Mouse (Mus musculus) spleen, adult 2 months (tissue): ENCODE data around the gene Smug1. TPM values are rescaled to one million over a fixed set of nuclear protein-coding genes. Genes with fewer than 3 reads are reported as not detected.

Source experiments
- DNase-seq, 2 experiments: peaks; one replicate each; pipeline versions ENCODE4 v3.0.0 to v3.0.0-alpha.2; 2012 to 2021; ENCODE audit warnings: low spot score in 2 of 2, low read depth in 1 of 2
- H3K27ac ChIP-seq: fragments of 200-500 bp; 2 replicates; pipeline ENCODE4 v1.5.1; 2012; ENCODE audit warnings: low read length, inconsistent platforms; ENCODE audit not compliant: insufficient read depth
- H3K27me3 ChIP-seq: fragments of 200-500 bp; 2 replicates; pipeline ENCODE4 v1.6.1; 2012; ENCODE audit warnings: mild to moderate bottlenecking, moderate library complexity, low read length, inconsistent platforms; ENCODE audit not compliant: control insufficient read depth, insufficient read depth
- H3K36me3 ChIP-seq: fragments of 200-500 bp; 2 replicates; pipeline ENCODE4 v1.6.1; 2012; ENCODE audit warnings: mild to moderate bottlenecking, low read length, inconsistent platforms; ENCODE audit not compliant: control insufficient read depth, insufficient read depth
- H3K4me1 ChIP-seq: fragments of 200-500 bp; 2 replicates; pipeline ENCODE4 v1.6.1; 2011; ENCODE audit warnings: inconsistent platforms; ENCODE audit not compliant: control insufficient read depth, insufficient read depth, insufficient read length
- H3K4me3 ChIP-seq: fragments of 200-500 bp; 2 replicates; pipeline ENCODE4 v1.5.1; 2011; ENCODE audit warnings: mild to moderate bottlenecking, inconsistent platforms; ENCODE audit not compliant: insufficient read depth, insufficient read length; ENCODE audit errors: extremely low read depth
- CTCF ChIP-seq: fragments of 200-500 bp; IDR thresholded peaks from 2 replicates; pipeline ENCODE4 v1.5.1; 2011; ENCODE audit warnings: mild to moderate bottlenecking, inconsistent platforms; ENCODE audit not compliant: insufficient read depth, insufficient read length, insufficient replicate concordance; ENCODE audit errors: extremely low read depth
- POLR2A ChIP-seq: fragments of 200-500 bp; IDR thresholded peaks from 2 replicates; pipeline ENCODE4 v1.6.1; 2011; ENCODE audit warnings: low read depth, low read length, inconsistent platforms
- WGBS: fragments of 180-500 bp; shearing (Covaris S2); methylation state at CpG from one replicate; pipeline ENCODE4 v1.1.7; 2018; 5-methylcytosine and 5-hydroxymethylcytosine counted together
- polyA plus RNA-seq: library from polyadenylated mRNA; depleted of rRNA; stranded (reverse); fragments of >200 nt; gene quantifications from 2 replicates; pipeline ENCODE4 v1.2.3, GENCODE M21; 2012

The Smug1 gene
- polyA plus RNA-seq, 1 experiment: 10.6 TPM

DNA sequence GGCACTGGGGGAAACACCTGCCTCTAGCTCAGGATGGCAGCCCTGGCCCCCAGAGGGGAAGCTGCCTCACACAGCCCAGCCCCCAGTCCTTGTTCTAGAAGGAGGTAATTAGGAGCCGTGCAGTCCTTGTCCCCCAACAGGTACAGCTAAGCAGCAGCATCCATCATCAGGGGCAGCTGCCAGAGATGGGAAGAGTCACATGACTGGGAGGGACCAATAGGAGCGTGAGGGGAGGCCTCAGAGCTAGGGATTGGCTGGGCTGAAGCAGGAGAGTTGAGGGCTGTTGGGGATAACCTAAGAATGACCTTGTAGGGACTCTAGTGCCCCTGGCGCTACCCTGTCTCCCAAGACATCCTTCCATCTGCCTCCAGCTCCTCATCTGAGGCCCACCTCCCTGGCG lies 33.1 kb downstream of the Smug1 start:
- WGBS: 26% methylated on average over 4 of the region's 4 CpGs
- H3K4me1 ChIP-seq: peaks cover 15% of the 10 kb centered on the region; the same call in 1 of the 2 replicates
- no peak overlapping the region for H3K4me3 ChIP-seq
- DNase-seq: no peak
- H3K27me3 ChIP-seq: no peaks in the 10 kb centered on the region
- H3K36me3 ChIP-seq: no peaks in the 10 kb centered on the region
- H3K27ac ChIP-seq: no peak overlapping the region
- TF ChIP-seq POLR2A: no peak
- no peak for TF ChIP-seq CTCF

DNA sequence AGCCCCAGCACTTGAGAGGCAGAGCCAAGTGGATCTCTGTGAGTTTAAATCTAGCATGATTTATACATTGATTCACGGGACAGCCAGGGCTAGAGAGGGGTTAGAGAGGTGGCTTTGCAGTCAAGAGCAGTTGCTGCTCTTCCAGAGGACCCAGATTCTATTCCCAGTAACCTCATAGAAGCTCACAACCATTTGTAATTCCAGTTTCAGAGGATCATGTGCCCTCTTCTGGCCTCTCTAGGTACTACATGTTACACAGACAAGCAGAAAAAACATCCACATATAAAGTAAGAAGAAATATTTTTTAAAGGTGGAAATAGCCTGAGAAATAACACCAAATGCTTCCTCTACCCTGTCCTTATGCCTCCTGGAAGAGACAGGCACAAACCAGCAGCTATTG lies 36.2 kb downstream of the Smug1 start:
- peak; percentile 2 to 22 for DNase-seq
- no peak overlapping the region for H3K27ac ChIP-seq
- no peak overlapping the region for H3K4me3 ChIP-seq
- no peaks in the 10 kb centered on the region for H3K36me3 ChIP-seq
- WGBS: 78% methylated on average over 1 of the region's 1 CpGs
- H3K27me3 ChIP-seq: no peaks in the 10 kb centered on the region
- TF ChIP-seq CTCF (no peak), POLR2A (no peak)
- H3K4me1 ChIP-seq: peaks cover 14% of the 10 kb centered on the region; the same call in 1 of the 2 replicates

DNA sequence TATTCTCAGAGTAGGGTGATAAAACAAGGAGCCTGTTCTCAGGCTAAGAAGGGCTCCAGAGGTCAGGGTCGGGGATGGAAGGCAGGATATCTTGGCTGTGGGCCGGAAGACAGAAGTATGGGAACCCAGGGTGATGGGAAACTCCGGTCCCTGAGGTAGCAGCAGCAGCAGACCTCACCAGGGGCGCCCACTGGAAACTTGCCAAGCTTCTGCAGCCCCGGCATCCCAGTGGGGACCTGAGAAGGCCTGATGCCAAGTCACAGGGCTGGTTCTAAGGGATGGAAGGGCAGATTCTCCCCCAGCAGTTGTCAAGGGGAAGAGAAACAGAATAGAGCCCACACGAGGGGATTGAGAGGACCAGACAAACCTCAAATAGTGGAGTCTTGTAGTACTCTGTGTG lies 37.6 kb downstream of the Smug1 start:
- H3K4me1 ChIP-seq: peaks cover 2% of the 10 kb centered on the region; the same call in 1 of the 2 replicates
- no peaks in the 10 kb centered on the region for H3K27me3 ChIP-seq
- H3K36me3 ChIP-seq: no peaks in the 10 kb centered on the region
- H3K4me3 ChIP-seq: no peak overlapping the region
- H3K27ac ChIP-seq: no peak overlapping the region
- no peak for TF ChIP-seq CTCF
- no peak for TF ChIP-seq POLR2A
- 57% methylated on average over 6 of the region's 6 CpGs for WGBS
- no peak for DNase-seq

DNA sequence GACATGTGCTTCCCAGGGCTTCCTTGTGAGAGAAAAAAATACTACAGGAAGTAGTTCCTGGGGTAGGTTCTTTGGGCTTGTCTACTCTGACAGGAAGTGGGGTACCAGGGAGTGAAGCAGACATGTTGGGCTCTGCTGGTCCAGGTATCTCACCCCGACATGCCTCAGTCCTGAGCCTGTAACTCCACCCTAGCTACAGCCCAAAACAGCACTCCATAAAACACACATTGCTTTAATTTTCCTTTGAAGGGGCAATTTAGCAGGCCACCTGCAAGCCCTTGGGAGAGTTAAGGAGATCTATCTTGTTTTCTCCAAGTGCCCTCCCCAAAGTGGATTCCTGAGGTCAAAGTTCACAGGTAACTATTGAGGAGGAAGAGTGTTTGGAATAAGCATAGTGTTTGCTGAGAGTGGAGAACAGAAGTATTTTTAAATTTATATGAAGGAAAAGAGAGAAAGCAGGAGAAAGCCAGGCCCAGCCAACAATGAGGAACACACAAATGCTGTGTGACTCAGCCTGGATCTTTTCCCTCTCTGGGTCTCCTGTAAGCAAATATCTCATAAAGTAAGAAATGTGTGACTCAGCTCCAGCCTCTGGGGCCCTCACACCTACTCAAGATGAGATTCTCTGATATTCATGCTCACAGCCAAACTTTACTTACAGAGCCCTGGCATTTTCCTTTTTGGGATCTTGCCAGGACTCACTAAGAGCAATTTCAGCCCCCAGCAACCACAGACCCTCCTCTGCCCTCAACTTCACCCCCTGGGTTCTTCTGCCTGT lies 38.6 kb downstream of the Smug1 start:
- Histone ChIP-seq H3K4me1 (no peaks in the 10 kb centered on the region), H3K27ac (no peak overlapping the region), H3K36me3 (no peaks in the 10 kb centered on the region), H3K4me3 (no peak overlapping the region), H3K27me3 (no peaks in the 10 kb centered on the region)
- no peak for TF ChIP-seq CTCF
- TF ChIP-seq POLR2A: no peak
- WGBS: 64% methylated on average over 1 of the region's 1 CpGs
- DNase-seq: no peak

DNA sequence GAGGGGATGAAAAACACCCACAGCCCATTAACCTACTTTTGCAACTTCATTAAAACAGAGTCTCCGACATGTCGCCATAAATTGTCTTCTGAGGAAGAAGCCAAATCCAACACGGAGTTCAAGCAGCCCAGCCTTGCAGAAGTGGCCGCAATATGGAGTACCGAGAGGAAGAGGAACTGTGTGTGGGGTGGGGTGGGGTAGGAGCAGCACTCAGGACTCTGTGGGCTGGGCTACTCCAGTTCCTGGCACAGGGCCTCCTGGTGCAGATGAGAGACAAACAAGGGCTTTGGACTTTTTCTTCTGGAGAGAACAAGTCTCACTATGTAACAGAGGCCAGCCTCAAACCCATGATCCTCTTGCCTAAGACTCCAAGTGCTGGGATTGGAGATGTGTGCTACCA lies 40.9 kb downstream of the Smug1 start:
- no peak for DNase-seq
- Histone ChIP-seq H3K27me3 (0 out of 2 replicates have a peak, but pooled peaks cover 2% of the 10 kb centered on the region), H3K27ac (no peak overlapping the region), H3K4me3 (no peak overlapping the region), H3K36me3 (no peaks in the 10 kb centered on the region), H3K4me1 (no peaks in the 10 kb centered on the region)
- 7% methylated on average over 5 of the region's 5 CpGs for WGBS
- TF ChIP-seq CTCF (no peak), POLR2A (no peak)

DNA sequence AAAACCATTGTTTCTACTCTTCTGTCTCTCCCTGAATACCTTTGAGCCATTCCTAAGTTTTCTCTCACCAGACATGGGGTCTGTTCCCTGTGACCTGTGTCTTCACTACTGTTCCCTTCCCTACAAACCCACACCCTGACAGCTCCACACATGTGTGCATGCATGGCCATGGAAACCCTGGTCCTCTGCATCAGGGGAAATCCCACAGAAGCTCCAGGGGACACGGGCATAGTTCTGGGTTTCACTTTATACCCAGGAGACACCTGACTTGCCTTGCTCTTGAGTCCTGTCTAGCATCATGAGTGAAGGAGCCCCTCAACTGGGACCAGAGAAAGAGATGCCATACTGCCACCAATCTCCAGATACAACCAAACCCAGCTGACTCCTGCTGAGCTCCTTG lies 42.6 kb downstream of the Smug1 start:
- WGBS: 20% methylated on average over 1 of the region's 1 CpGs

DNA sequence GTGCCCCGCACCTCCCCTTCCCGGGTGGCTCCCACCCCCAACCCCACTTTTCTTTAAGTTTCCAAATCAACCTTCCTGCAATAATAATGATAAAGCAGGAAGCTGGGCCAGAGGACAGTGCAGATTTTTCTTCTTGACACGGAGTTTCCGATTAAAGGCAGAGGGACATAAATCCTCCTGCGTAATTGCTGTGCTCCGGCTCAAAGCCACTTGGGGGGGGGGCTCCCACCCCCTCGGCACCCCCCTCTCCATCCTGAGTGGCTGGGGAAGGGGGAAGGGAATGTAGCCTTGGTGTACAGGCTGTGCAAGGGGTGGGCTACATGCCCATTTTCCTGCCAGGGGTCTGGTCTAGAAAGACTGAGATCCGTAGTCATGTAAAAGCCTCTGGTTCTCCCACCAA lies 43.5 kb downstream of the Smug1 start:
- H3K27ac ChIP-seq: no peak overlapping the region
- DNase-seq: no peak
- no peak overlapping the region for H3K4me3 ChIP-seq
- H3K27me3 ChIP-seq: peaks cover 4% of the 10 kb centered on the region; the same call in 1 of the 2 replicates
- no peak for TF ChIP-seq CTCF
- no peak for TF ChIP-seq POLR2A
- H3K4me1 ChIP-seq: no peaks in the 10 kb centered on the region
- 53% methylated on average over 8 of the region's 8 CpGs for WGBS
- H3K36me3 ChIP-seq: no peaks in the 10 kb centered on the region

More for the DNA sequence above, 42.6 kb downstream of the Smug1 start:
- Histone ChIP-seq H3K27ac (no peak overlapping the region), H3K4me3 (no peak overlapping the region), H3K36me3 (no peaks in the 10 kb centered on the region), H3K4me1 (no peaks in the 10 kb centered on the region), H3K27me3 (peaks cover 4% of the 10 kb centered on the region; the same call in 1 of the 2 replicates)
- DNase-seq: no peak
- no peak for TF ChIP-seq CTCF
- TF ChIP-seq POLR2A: no peak
